Mouse (Mus musculus) brain, embryonic 14.5 days (tissue): Measurements from ENCODE around the gene Afp.

Experiments used
- CTCF ChIP-seq: fragments of 200-500 bp; IDR thresholded peaks from 2 replicates; pipeline ENCODE4 v1.5.1; 2012; ENCODE audit warnings: inconsistent platforms, mild to moderate bottlenecking, moderate library complexity, borderline replicate concordance; ENCODE audit not compliant: insufficient read depth, insufficient read length; ENCODE audit errors: extremely low read depth
- POLR2A ChIP-seq: fragments of 200-500 bp; IDR thresholded peaks from 2 replicates; pipeline ENCODE4 v1.6.1; 2012; ENCODE audit warnings: mild to moderate bottlenecking, inconsistent platforms, borderline replicate concordance; ENCODE audit not compliant: poor library complexity, insufficient read depth, insufficient read length, severe bottlenecking; ENCODE audit errors: extremely low read depth

DNA sequence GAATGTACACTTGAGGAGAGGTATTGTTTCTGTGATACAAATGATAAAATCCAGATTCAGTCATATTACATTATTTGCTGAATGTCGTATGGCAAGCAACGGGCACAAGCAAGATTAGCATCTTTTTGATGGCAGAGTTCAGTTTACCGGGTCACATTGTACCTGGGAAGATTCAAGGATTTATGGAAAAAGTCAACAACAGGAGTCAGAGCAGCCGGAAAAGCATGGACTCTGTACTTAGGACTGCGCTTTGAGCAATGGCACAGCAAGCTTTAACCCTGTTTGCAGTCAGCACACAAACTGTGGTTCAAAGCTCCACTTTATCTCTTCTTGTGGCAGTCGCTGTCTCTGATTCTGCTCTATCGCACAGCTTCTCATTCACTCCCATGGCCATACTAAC, 4.9 kb upstream of the Afp start:
- TF ChIP-seq CTCF = no peak
- TF ChIP-seq POLR2A = no peak
